In genomic region chr13:35326682-35327242, GRCm38 (mm10) we compare ENCODE assay signal across 14 mouse cellular contexts.
DNase-seq lines count a peak whose midpoint lies in the region; ATAC-seq lines count a peak whose summit lies in the region.
"Had no signal": no experiment of that assay in that cellular context is flagged by ENCODE, and none has a peak within 500 bp of the region (broad histone marks: within the 10 kb centered on the region; RNA-seq: fewer than 3 reads in every experiment).

No protein-coding gene starts in this region.

- DNase-seq in heart, adult 18-20 months: peak; percentile 2 to 3
- DNase-seq in heart, postnatal 4 days: no peak
- no peak for DNase-seq in lung, postnatal 36 days
- peak; percentile 7 for DNase-seq in MN1 (ENCODE audit: low spot score)
- DNase-seq in urinary bladder, adult 2 months (ENCODE audit: low spot score): no peak
- DNase-seq: adrenal gland, adult 2 months; liver, postnatal 0 days; thymus, postnatal 25 days had no signal

- no peaks in the 10 kb centered on the region for H3K27me3 ChIP-seq in lung, embryonic 15.5 days
- no peaks in the 10 kb centered on the region for H3K27me3 ChIP-seq in midbrain, embryonic 15.5 days (replicated peaks)
- no peaks in the 10 kb centered on the region for H3K27me3 ChIP-seq in intestine, embryonic 15.5 days (replicated peaks)
- H3K27me3 ChIP-seq: limb, embryonic 12.5 days; Patski had no signal

- no peak for ATAC-seq in lung, embryonic 15.5 days (ENCODE audit: borderline replicate concordance, extremely low read depth, low FRiP score, low TSS enrichment)
- ATAC-seq in midbrain, embryonic 15.5 days (replicated peaks): peak; percentile 79
- no peak for ATAC-seq in intestine, embryonic 15.5 days
- ATAC-seq: liver, postnatal 0 days; Patski had no signal

- no peaks in the 10 kb centered on the region for H3K9me3 ChIP-seq in lung, embryonic 15.5 days
- H3K9me3 ChIP-seq in midbrain, embryonic 15.5 days: no peaks in the 10 kb centered on the region
- no peaks in the 10 kb centered on the region for H3K9me3 ChIP-seq in intestine, embryonic 15.5 days
- H3K9me3 ChIP-seq: limb, embryonic 12.5 days had no signal

- WGBS in lung, embryonic 15.5 days: 37% methylated on average over 10 of the region's 10 CpGs
- 38% methylated on average over 10 of the region's 10 CpGs for WGBS in midbrain, embryonic 15.5 days
- whole genome bisulfite sequencing in intestine, embryonic 15.5 days: 61% methylated on average over 10 of the region's 10 CpGs

- no peak overlapping the region for H3K9ac ChIP-seq in lung, embryonic 15.5 days
- no peak overlapping the region for H3K9ac ChIP-seq in midbrain, embryonic 15.5 days
- no peak overlapping the region for H3K9ac ChIP-seq in intestine, embryonic 15.5 days
- H3K9ac ChIP-seq: limb, embryonic 12.5 days; liver, postnatal 0 days had no signal

- no peak overlapping the region for H3K27ac ChIP-seq in lung, embryonic 15.5 days
- no peak overlapping the region for H3K27ac ChIP-seq in midbrain, embryonic 15.5 days
- H3K27ac ChIP-seq in intestine, embryonic 15.5 days: no peak overlapping the region
- H3K27ac ChIP-seq: limb, embryonic 12.5 days had no signal

- 0 out of 2 replicates have a peak overlapping the region, but pooled peaks have one; percentile 2 for H3K4me3 ChIP-seq in lung, embryonic 15.5 days
- H3K4me3 ChIP-seq in midbrain, embryonic 15.5 days: no peak overlapping the region
- H3K4me3 ChIP-seq in intestine, embryonic 15.5 days (replicated peaks): no peak overlapping the region
- H3K4me3 ChIP-seq: erythroblast, embryonic 14.5 days; limb, embryonic 12.5 days had no signal

- H3K4me1 ChIP-seq in lung, embryonic 15.5 days: no peaks in the 10 kb centered on the region
- H3K4me1 ChIP-seq in midbrain, embryonic 15.5 days: no peaks in the 10 kb centered on the region
- H3K4me1 ChIP-seq in intestine, embryonic 15.5 days (replicated peaks): no peaks in the 10 kb centered on the region
- H3K4me1 ChIP-seq: limb, embryonic 12.5 days had no signal

- no peaks in the 10 kb centered on the region for H3K36me3 ChIP-seq in lung, embryonic 15.5 days
- H3K36me3 ChIP-seq in midbrain, embryonic 15.5 days (replicated peaks): no peaks in the 10 kb centered on the region
- H3K36me3 ChIP-seq in intestine, embryonic 15.5 days: no peaks in the 10 kb centered on the region
- H3K36me3 ChIP-seq: limb, embryonic 12.5 days had no signal

- H3K4me2 ChIP-seq in lung, embryonic 15.5 days: peak overlapping the region; percentile 4; the same call in 1 of the 2 replicates
- H3K4me2 ChIP-seq in midbrain, embryonic 15.5 days: peak overlapping the region; percentile 4; the same call in 1 of the 2 replicates
- H3K4me2 ChIP-seq in intestine, embryonic 15.5 days (replicated peaks): no peak overlapping the region
- H3K4me2 ChIP-seq: limb, embryonic 12.5 days had no signal

Comparison
In these comparisons a context has a peak if more than half of its experiments do, and no peak if none do; other contexts are left out.
1. DNase-seq: peak in heart, adult 18-20 months (2 of 2) and MN1 (single experiment); none in heart, postnatal 4 days (single experiment), lung, postnatal 36 days (single experiment) and urinary bladder, adult 2 months (single experiment).